Comparison of ENCODE assay signal across 8 mouse cellular contexts in the genomic region with DNA sequence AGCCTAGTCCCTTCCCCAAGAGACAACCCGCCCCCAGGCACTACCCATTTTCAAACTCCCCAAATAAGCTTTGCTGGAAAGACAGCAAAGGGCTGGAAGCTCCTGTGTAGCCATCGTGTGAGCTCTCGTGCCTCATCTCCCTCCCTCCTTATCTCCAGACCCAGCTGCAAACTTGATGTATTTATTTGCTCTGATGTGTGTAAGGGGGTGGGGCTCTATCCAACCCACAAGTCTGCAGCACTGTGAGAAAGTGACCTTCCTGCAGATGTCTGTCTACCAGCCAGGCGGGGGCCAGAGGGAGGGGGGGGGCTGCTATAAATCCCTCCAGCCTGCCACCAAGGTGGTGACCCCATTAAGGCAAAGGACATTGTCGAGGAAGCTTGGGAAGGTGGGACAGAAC. TPM values are rescaled to one million over a fixed set of nuclear protein-coding genes. Genes with fewer than 3 reads are reported as not detected.
DNase-seq lines count a peak whose midpoint lies in the region; ATAC-seq and TF ChIP-seq lines count a peak whose summit lies in the region.

No protein-coding gene starts in this region.

- no peaks in the 10 kb centered on the region for H3K9me3 ChIP-seq in heart, embryonic 12.5 days (replicated peaks)
- no peaks in the 10 kb centered on the region for H3K9me3 ChIP-seq in intestine, embryonic 15.5 days
- H3K9me3 ChIP-seq in forebrain, embryonic 14.5 days (replicated peaks; ENCODE audit: control insufficient read depth, low read length) = no peaks in the 10 kb centered on the region

- no peak for TF ChIP-seq CTCF in heart, adult 2 months (IDR thresholded peaks at IDR 0.05)

- H3K79me2 ChIP-seq in heart, adult 2 months (replicated peaks; ENCODE audit: control insufficient read depth, insufficient read depth, low read length) = no peaks in the 10 kb centered on the region

- no peak for DNase-seq in heart, adult 9 months (ENCODE audit: low spot score in 2 of 2)
- DNase-seq in spleen, postnatal 36 days (ENCODE audit: low spot score in 2 of 2) = peak; percentile 45 to 75
- DNase-seq in spleen, adult 12 weeks (ENCODE audit: low spot score) = no peak
- DNase-seq in forebrain, embryonic 14.5 days (ENCODE audit: low spot score) = no peak
- DNase-seq in heart, adult 2 months = no peak

- 16% methylated on average over 5 of the region's 5 CpGs for WGBS in heart, embryonic 12.5 days
- WGBS in intestine, embryonic 15.5 days = 15% methylated on average over 5 of the region's 5 CpGs
- 46% methylated on average over 5 of the region's 5 CpGs for WGBS in forebrain, embryonic 14.5 days
- 17% methylated on average over 5 of the region's 5 CpGs for WGBS in heart, adult 2 months

- H3K27ac ChIP-seq in heart, embryonic 12.5 days (ENCODE audit: poor library complexity, severe bottlenecking) = 0 out of 2 replicates have a peak overlapping the region, but pooled peaks have one; percentile 12
- no peak overlapping the region for H3K27ac ChIP-seq in intestine, embryonic 15.5 days
- H3K27ac ChIP-seq in forebrain, embryonic 14.5 days (ENCODE audit: low read depth, low read length) = no peak overlapping the region
- H3K27ac ChIP-seq in heart, adult 2 months = no peak overlapping the region

- intact Hi-C loops in heart, adult 2 months (cut with DNase I) = no loop called here

- H3K4me2 ChIP-seq in heart, embryonic 12.5 days = peak overlapping the region; percentile 20
- H3K4me2 ChIP-seq in intestine, embryonic 15.5 days (replicated peaks) = no peak overlapping the region
- no peak overlapping the region for H3K4me2 ChIP-seq in forebrain, embryonic 14.5 days (ENCODE audit: low read length)

- H3K4me1 ChIP-seq in heart, embryonic 12.5 days (replicated peaks) = peaks cover 52% of the 10 kb centered on the region
- H3K4me1 ChIP-seq in intestine, embryonic 15.5 days (replicated peaks) = peaks cover 15% of the 10 kb centered on the region
- no peaks in the 10 kb centered on the region for H3K4me1 ChIP-seq in forebrain, embryonic 14.5 days (ENCODE audit: control insufficient read depth, insufficient read depth, low read length)
- peaks cover 2% of the 10 kb centered on the region for H3K4me1 ChIP-seq in heart, adult 2 months (ENCODE audit: control insufficient read depth, insufficient read depth, low read length)

- peak; percentile 70 for ATAC-seq in heart, embryonic 12.5 days (ENCODE audit: insufficient number of reproducible peaks, low FRiP score)
- ATAC-seq in intestine, embryonic 15.5 days = peak; percentile 82
- ATAC-seq in megakaryocyte progenitor cell, adult 5-6 weeks (replicated peaks; ENCODE audit: poor library complexity) = peak; percentile 88
- no peak for ATAC-seq in forebrain, embryonic 14.5 days

- H3K9ac ChIP-seq in heart, embryonic 12.5 days = 0 out of 2 replicates have a peak overlapping the region, but pooled peaks have one; percentile 26
- H3K9ac ChIP-seq in intestine, embryonic 15.5 days = no peak overlapping the region
- H3K9ac ChIP-seq in forebrain, embryonic 14.5 days (ENCODE audit: low read length) = no peak overlapping the region
- H3K9ac ChIP-seq in heart, adult 2 months (ENCODE audit: low read depth, low read length) = no peak overlapping the region

- no peak for TF ChIP-seq EP300 in heart, adult 2 months (IDR thresholded peaks at IDR 0.05; ENCODE audit: insufficient read depth, low read depth, low read length)

- no peak for TF ChIP-seq POLR2A in heart, adult 2 months (IDR thresholded peaks at IDR 0.05; ENCODE audit: insufficient read depth, low read depth, low read length)

- no peak overlapping the region for H3K4me3 ChIP-seq in heart, embryonic 12.5 days
- H3K4me3 ChIP-seq in intestine, embryonic 15.5 days (replicated peaks) = no peak overlapping the region
- H3K4me3 ChIP-seq in forebrain, embryonic 14.5 days (ENCODE audit: low read depth, low read length) = no peak overlapping the region
- no peak overlapping the region for H3K4me3 ChIP-seq in heart, adult 2 months

- H3K36me3 ChIP-seq in heart, embryonic 12.5 days = 0 out of 2 replicates have a peak, but pooled peaks cover 1% of the 10 kb centered on the region
- no peaks in the 10 kb centered on the region for H3K36me3 ChIP-seq in intestine, embryonic 15.5 days
- no peaks in the 10 kb centered on the region for H3K36me3 ChIP-seq in forebrain, embryonic 14.5 days (ENCODE audit: control insufficient read depth, insufficient read depth, low read length)
- no peaks in the 10 kb centered on the region for H3K36me3 ChIP-seq in heart, adult 2 months (ENCODE audit: control insufficient read depth, insufficient read depth, low read length)

- H3K27me3 ChIP-seq in heart, embryonic 12.5 days (replicated peaks) = no peaks in the 10 kb centered on the region
- H3K27me3 ChIP-seq in intestine, embryonic 15.5 days (replicated peaks) = no peaks in the 10 kb centered on the region
- no peaks in the 10 kb centered on the region for H3K27me3 ChIP-seq in forebrain, embryonic 14.5 days (replicated peaks; ENCODE audit: control insufficient read depth, insufficient read depth, low read length)
- no peaks in the 10 kb centered on the region for H3K27me3 ChIP-seq in heart, adult 2 months (ENCODE audit: control insufficient read depth, insufficient read depth, low read length)

RNA-seq across cellular contexts. Expression of a gene that starts 9.7 kb away (rescaled TPM):
- 0.05 TPM in 1 of 2 replicates, not detected in the other for polyA plus RNA-seq in heart, embryonic 12.5 days (2016; fragmentation: Nextera tagmentation; extraction: Ambion mirVana)
- 1.3 and 1.4 TPM in 2 replicates for polyA plus RNA-seq in intestine, embryonic 15.5 days (2015; fragmentation: Nextera tagmentation; extraction: Ambion mirVana)
- not detected in 2 replicates for total RNA-seq in megakaryocyte progenitor cell, adult 5-6 weeks (2015)
- total RNA-seq in megakaryocyte progenitor cell, adult 5-6 weeks (2017) = not detected in 2 replicates
- 118 and 123 TPM in 2 replicates for polyA plus RNA-seq in forebrain, embryonic 14.5 days (2014; fragmentation: Nextera tagmentation; extraction: Ambion mirVana)
- total RNA-seq in heart, adult 2 months (2021) = under 1 TPM; 0.57 to 0.96 TPM
- 0.61 and 1.8 TPM in 2 replicates for polyA plus RNA-seq in heart, adult 2 months (2012; rRNA removed)

RNA-seq across cellular contexts. Expression of a gene that starts 9.8 kb away (rescaled TPM):
- polyA plus RNA-seq in heart, embryonic 12.5 days (2016; fragmentation: Nextera tagmentation; extraction: Ambion mirVana) = 8.5 and 8.6 TPM in 2 replicates
- 83.4 and 84.8 TPM in 2 replicates for polyA plus RNA-seq in intestine, embryonic 15.5 days (2015; fragmentation: Nextera tagmentation; extraction: Ambion mirVana)
- total RNA-seq in megakaryocyte progenitor cell, adult 5-6 weeks (2015) = 0.07 TPM in 1 of 2 replicates, not detected in the other
- 0.81 TPM in 1 of 2 replicates, not detected in the other for total RNA-seq in megakaryocyte progenitor cell, adult 5-6 weeks (2017)
- 13.5 and 20.1 TPM in 2 replicates for polyA plus RNA-seq in forebrain, embryonic 14.5 days (2014; fragmentation: Nextera tagmentation; extraction: Ambion mirVana)
- 10 to 100 TPM; 19.1 to 29.8 TPM for total RNA-seq in heart, adult 2 months (2021)
- 100.0 and 139 TPM in 2 replicates for polyA plus RNA-seq in heart, adult 2 months (2012; rRNA removed)

RNA-seq across cellular contexts. Expression of a gene that starts 35.7 kb away (rescaled TPM):
- 15.2 and 15.5 TPM in 2 replicates for polyA plus RNA-seq in heart, embryonic 12.5 days (2016; fragmentation: Nextera tagmentation; extraction: Ambion mirVana)
- polyA plus RNA-seq in intestine, embryonic 15.5 days (2015; fragmentation: Nextera tagmentation; extraction: Ambion mirVana) = 13.2 and 15.6 TPM in 2 replicates
- 32.6 and 41.2 TPM in 2 replicates for total RNA-seq in megakaryocyte progenitor cell, adult 5-6 weeks (2015)
- total RNA-seq in megakaryocyte progenitor cell, adult 5-6 weeks (2017) = 13.2 and 14.5 TPM in 2 replicates
- 5.3 and 6.0 TPM in 2 replicates for polyA plus RNA-seq in forebrain, embryonic 14.5 days (2014; fragmentation: Nextera tagmentation; extraction: Ambion mirVana)
- 1 to 10 TPM; 7.5 to 8.2 TPM for total RNA-seq in heart, adult 2 months (2021)
- 10.4 and 10.5 TPM in 2 replicates for polyA plus RNA-seq in heart, adult 2 months (2012; rRNA removed)

RNA-seq across cellular contexts. Expression of a gene that starts 39.1 kb away (rescaled TPM):
- 24.0 and 24.7 TPM in 2 replicates for polyA plus RNA-seq in heart, embryonic 12.5 days (2016; fragmentation: Nextera tagmentation; extraction: Ambion mirVana)
- polyA plus RNA-seq in intestine, embryonic 15.5 days (2015; fragmentation: Nextera tagmentation; extraction: Ambion mirVana) = 21.3 and 21.4 TPM in 2 replicates
- 1.9 and 6.7 TPM in 2 replicates for total RNA-seq in megakaryocyte progenitor cell, adult 5-6 weeks (2015)
- total RNA-seq in megakaryocyte progenitor cell, adult 5-6 weeks (2017) = 7.3 and 7.9 TPM in 2 replicates
- 75.1 and 81.1 TPM in 2 replicates for polyA plus RNA-seq in forebrain, embryonic 14.5 days (2014; fragmentation: Nextera tagmentation; extraction: Ambion mirVana)
- total RNA-seq in heart, adult 2 months (2021) = 1 to 10 TPM; 9.2 to 9.6 TPM
- polyA plus RNA-seq in heart, adult 2 months (2012; rRNA removed) = 23.4 and 29.4 TPM in 2 replicates

Comparison
In these comparisons a context has a peak if more than half of its experiments do, and no peak if none do; other contexts are left out.
1. DNase-seq: peak in spleen, postnatal 36 days (2 of 2); none in heart, adult 9 months (0 of 2), spleen, adult 12 weeks (single experiment), forebrain, embryonic 14.5 days (single experiment) and heart, adult 2 months (0 of 2).
2. RNA of a gene that starts 9.7 kb away (polyA plus RNA-seq): 118 to 123 TPM in forebrain, embryonic 14.5 days; 1.3 to 1.4 TPM in intestine, embryonic 15.5 days, 0.61 to 1.8 TPM in heart, adult 2 months and 0.05 TPM in heart, embryonic 12.5 days; every median in the first group is over 10 times any median in the second.